Mouse (Mus musculus) frontal cortex, postnatal 14 days (tissue): Measurements from ENCODE around the gene Sept12.
A peak's percentile ranks its signal among the peaks of the same experiment; 100 is the strongest.

Experiments
- DNase-seq, 2 experiments: peaks; one replicate each; pipeline ENCODE4 v3.0.0; 2022; ENCODE audit warnings: low spot score in 2 of 2

Sept12 gene

DNA sequence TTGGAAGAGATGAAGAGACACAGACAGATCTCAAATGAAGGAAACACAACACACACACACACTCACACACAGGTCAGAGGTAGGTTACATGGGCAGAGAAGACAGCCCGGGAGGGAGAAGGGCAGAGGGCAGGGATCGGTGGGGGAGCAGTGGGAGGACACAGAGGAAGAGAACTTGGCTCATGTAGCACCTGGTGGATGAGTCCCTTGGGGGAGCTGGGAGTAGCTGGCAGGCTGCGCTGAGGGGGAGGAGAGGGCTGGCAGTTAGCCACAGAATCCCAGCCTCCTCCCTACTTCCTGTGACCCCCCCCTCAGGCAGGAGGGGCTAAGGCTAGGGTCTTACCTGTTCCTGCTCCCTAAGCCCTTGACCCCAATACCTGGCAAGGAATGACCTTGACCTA, at the start of gene Sept12:
Sept12 (minus strand) TSS at position 300 of the 400 bp plus-strand sequence.
- DNase-seq: no peak

DNA sequence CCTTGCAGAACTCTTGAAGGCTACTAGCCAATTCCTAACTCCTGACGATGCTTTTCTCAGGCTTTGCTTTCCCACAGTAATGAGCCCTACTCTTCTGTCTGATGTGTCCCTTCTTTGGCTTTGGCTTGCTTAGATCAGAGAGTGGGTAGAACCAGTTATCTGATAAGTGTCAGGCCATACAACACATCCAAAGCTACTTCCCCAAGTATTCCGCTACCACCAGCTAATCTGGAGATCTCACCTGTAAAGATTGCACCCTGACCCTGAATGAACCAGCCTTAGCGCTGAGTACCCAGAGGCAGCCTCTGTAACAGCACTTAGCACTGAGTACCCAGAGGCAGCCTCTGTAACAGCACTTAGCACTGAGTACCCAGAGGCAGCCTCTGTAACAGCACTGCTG, 47.7 kb upstream of the Sept12 start:
- DNase-seq: no peak

DNA sequence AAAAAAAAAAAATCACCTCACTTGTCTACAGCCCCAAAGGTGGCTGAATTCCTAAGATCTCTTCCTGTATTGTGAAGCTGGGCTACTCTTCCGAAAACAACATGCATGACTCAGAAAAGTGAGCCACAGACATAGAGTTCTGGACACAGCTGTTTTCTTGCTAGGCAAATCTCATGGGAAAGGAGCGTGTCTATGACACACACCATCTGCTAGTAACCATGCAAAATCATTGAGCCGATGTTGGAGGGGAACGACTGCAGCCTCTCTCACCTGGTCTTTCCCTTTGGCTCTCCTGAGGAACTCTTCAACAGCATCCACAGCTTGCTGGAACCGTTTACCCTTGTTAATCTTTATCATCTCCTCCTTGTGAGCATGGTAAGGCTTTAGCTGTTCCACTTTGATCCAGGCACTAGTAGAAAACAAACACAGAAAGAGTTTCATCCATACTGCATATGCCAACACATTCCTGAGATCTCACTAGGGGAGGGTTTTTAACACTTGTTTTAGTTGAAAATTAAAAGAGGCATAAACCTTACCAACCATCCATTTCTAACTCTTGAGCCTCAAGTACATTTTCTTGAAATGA, 39.1 kb upstream of the Sept12 start:
- no peak for DNase-seq

DNA sequence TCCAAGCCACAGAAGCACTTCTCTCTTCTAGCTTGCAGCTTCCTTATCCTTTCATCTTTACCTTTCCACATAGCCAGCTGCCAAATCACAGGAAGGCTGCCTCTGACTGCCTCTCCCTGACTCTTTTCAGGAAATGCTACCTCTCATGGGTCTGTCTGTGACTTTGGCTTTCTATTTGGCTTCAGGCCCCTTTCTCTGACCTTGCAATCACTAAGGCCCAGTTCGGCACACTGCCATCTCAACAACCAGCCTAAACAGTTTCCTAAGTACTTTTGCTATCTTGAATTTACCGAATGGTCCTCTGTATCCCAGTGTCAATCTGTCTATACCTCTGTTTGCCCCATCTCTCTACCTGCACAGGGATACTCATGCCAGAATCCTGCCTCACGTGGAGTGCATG, 37.9 kb upstream of the Sept12 start:
- DNase-seq: no peak

DNA sequence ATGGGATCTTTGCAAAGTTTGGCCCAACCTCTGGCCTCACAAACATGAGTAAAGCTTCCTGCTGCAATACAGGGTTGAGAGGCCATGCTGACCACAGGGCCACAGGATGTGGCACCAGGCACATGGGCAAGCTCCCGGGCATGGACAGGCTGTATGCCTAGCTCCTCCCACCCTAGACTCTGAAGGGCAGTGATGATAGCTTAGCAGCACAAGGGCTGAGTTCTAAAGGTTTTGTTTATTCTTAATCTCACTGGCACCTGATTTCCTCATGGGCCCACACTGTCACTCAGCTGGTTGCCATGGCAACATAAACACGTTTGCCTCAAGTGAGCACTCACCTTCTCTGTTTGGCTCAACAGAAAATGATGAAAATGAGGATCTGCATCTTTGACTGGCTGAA, 32.2 kb upstream of the Sept12 start:
- DNase-seq: no peak

DNA sequence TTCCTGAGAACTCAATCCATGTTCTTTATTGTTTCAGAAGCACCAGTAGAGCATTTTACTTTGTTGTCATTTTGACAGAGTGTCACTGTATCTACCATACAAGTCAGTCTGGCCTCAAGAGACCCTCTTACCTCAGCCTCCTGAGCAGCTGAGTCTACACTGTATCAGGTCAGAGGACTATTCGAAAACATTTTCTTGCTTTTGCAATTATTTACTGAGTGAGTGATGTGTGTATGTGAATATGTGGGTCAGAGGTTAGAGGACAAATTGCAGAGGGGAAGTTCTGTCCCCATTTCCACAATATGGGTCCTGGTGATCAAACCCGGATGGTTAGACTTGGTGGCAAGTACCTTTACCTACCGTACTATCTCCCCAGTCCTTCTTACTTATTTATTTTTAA, 26.4 kb upstream of the Sept12 start:
- DNase-seq: no peak

DNA sequence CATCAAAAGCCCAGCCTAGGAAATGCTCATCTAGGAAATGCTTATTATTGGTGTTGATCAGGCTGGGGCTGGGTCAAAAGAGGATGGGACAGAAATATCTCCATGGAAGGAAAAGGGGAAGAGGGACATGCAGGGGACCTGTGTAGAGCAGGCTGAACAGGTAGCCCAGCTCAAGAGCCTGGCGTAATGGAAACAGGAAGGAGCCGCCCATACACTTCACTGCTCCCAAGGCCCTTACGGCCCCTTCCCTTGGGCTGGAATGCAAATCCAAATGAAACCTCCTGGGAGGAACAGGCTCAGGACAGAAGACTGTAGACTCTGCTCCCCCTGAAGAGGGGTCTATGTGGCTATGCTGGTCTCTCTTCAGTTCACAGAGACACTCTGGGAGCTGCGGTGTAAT, 16.9 kb upstream of the Sept12 start:
- DNase-seq: no peak

DNA sequence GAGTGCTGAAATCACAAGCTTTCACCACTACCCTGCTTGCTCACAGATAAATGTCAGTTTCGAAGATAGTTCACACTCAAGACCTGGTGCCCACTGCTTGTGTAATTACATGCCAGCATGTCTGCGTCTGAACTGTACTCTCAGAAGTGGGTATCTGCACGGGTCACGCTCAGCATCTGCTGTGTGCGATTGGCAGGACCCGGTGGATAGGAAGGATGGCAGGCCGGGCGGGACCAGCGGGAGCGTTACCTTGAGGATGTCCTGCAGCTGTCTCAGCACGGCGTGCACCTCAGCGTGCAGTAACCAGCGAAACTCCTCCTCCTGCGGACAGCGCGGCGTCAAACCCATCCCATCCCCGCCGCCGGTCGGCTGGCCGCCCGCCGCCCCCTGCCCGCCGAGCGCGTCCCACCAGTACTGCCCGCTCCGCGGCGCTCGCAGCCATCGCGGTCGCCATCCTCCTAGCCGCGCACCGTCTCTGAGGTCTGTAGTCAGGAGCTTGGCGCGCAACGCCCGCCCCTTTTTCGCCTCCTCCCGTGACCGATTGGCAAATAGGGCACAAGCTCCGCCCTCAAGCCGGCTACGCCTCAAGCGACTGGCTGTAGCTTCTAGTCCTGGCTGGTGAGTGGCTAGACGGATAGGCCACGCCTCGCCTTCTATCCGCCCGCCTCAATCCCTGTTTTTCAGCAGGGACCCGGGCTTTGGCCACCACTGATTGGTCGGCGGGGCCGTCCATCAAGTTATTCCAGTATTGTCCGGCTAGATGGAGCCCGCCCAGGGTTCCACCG, 15.6 kb upstream of the Sept12 start, which contains the start of gene Rogdi:
Rogdi (minus strand) TSS at position 500 of the 785 bp plus-strand sequence.
- peak; percentile 99 for DNase-seq

DNA sequence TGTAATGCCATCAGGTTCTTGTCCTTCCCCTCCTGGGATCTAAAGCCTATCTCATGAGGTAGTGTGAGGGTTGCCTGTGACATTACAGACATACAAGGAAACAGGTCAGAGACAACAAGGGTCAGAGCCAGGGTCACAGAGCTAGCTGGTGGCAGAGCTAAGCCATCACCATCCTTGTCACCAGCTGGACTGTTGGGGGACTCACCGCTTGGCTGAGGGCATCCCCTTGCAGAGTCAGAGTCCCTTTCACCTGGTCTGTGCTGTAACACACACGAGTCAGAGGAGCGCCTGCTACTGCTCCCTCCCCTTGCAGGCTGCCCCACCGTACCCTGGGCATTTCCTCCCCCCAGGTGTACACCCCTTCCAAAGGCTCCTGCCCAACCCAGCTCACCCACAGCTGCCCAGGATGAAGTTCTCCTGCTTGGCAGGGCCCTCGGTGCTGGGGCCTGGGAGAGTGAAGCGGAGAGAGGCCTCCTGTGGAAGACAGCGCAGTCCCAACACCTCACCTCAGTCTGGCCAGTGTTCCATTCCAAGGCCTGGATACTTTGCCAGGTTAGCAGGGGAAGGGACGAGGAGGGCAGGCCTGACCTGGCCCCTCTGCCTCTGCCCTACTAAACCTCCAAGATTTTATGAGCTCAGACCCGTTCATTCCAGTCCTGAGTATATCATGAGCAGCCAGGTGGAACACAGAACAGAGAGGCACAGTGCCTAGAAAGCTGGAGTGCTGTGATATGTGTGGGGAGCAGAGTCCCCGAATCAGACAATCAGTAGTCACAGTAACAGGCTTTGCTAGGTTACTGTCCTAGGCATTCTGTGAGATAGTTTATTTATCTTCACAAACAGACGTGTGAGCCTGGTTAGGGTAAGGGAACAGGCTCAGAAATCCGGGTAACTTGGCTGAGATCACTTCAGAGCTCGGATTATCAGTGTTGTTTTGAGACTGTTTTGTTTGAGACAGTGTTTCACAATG, 14.7 kb upstream of the Sept12 start:
- no peak for DNase-seq

DNA sequence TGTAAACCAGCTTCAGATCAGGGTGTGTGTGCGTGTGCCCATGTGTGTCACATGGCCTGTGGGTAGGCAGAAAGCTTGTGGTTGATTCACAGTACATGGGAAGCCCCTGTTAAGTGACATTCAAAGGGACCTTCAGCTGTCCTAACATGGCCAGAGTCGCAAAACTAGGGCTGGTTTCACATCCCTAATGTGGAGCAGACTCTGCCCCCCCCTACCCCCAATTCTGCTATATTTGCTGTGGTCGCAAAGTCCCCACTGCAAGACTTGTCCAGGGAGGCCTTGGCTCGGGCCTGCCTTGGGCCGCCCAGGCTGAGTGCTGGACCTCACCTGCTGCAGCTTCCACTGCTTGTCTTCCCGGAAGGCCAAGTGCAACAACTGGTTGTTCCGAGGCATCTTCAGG, 13.6 kb upstream of the Sept12 start:
- no peak for DNase-seq

DNA sequence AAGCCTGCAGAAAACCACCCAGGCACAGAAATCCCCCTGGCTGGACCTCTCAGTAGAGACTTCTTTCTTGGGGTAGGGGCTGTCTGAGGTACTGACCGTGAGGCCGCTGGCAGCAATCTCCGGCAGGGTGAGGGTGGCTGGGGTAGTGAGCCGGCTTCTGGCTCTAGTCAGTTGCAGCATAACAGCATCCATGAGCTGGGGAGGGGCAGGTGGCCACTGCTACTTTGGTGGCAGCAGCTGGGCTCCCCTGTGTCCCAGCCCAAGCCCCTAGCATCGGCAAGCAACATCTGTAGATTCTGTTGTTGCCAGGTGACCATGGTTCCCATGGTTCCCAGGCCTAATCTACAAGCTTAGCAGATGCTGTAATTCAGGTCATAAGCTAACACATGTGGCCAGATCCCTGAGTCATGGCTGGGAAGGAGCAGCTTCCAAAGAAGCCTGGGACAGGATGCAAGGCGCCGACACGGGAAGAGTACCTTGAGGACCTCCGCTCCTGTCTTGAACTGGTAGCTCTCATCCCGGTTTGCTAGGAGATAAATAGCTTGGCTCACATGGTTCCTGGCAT, 12.8 kb upstream of the Sept12 start:
- no peak for DNase-seq

DNA sequence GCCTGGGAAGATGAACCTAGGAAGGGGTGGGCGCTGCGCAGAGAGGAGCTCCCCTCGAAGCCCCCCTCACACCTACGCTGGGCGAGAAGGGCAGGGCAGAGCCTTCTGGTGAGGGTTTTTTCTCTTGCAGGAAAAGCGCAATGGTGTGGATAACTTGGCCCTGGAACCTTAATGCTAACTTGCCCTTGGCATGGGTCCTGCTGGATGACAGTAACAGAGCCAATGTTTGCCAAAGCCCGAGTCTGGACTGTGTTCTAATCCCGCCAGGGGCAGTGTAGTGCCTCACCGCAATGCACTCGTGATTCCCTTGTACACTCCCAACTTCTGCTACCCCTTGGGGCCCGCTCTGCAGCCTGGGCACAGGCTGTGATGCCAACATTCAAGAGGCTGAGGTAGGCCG, 10.4 kb upstream of the Sept12 start:
- no peak for DNase-seq

DNA sequence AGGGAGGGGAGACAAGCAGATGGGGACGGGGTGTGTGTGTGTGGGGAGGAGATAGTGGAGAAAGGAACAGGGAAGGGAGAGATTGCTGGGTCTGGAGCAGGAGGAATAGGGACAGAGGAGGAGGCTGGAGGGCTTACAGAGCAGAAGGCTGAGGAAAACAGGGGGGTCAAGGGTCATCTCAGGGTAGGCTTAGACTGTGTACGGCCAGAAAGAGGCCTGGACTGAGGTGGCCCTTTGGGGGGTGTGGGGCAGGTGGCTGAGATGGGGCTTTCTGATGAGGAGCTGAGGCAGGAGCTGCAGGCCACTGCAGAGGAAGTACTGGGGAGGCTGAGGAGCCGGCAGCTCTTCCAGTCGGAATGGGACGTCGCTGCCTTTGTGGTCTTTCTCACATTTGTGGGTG, 9.8 kb upstream of the Sept12 start:
- DNase-seq: no peak

DNA sequence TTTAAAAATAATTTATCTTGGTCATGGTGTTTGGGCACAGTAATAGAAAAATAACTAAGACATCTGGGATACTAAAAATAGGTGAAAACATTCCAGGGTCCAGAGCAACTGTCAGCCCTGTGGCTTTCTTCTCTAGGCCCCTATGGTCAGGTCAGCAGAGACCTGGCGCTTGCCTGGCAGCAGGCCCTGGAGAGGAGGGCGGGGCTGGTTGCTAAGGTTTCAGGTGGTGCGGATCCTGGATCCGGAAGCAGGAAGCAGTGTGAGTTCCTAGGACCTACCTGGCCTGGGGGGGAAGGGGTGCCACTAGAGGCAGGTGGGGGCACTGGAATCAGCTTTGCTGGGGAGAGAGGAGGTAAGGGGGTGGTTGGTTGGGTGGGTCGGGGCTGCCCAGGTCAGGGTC, 9.4 kb upstream of the Sept12 start, which contains the start of gene Smim22:
Smim22 (plus strand) TSS at position 222 of the 400 bp plus-strand sequence.
- DNase-seq: no peak

DNA sequence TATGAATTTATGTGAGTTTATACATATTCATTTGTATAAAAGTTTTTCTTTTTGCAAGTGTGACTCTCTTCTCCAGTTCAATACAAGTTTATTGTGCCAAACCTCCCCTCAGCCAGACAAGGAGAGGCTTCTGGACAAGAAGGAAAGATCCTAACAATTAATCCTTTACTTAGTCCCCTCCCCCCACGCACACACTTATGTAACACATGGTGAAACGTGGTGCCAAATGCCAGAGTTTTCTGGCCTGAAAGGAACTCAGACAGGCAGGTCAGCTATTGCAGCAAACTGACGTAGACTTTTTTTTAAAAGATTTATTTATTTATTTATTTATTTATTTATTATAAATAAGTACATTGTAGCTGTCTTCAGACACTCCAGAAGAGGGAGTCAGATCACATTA, 3.0 kb upstream of the Sept12 start:
- DNase-seq: no peak

DNA sequence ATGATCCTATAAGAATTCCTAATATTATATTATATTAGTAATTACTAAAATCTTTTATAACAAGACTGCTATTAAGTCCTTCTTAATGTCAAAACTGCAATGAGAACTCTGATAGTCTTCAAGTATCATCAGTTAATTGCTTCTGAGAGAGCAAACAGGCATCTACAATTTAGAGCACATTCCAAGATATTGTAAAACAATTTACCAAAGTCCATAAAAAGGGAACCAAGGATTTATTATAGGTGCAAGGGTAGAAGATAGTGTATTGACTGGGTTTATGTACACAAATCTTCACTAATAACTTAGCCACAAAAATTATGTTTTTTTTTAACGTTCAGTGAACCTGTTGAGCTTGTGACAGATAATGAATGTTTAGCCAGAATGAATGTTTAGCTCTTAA, 1.3 kb upstream of the Sept12 start:
- no peak for DNase-seq

DNA sequence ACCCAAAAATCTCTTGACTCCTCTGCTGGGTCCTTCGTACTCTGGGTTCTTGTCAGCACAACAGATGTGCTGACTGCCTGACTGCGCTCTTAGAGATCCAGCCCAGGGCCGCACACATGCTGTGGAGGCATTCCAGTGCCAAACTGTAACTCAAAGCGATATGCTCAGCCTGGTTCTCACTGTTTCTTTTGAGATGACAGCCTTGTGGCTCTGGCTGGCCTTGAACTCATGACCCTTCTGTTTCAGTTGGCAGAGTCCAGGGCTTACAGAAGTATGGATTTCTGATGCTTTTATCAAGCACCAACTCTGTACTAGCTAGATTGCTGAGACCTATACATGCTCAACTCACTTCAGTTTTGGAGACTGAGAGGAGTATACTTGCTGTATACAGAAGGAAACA, 4.4 kb downstream of the Sept12 start:
- no peak for DNase-seq

DNA sequence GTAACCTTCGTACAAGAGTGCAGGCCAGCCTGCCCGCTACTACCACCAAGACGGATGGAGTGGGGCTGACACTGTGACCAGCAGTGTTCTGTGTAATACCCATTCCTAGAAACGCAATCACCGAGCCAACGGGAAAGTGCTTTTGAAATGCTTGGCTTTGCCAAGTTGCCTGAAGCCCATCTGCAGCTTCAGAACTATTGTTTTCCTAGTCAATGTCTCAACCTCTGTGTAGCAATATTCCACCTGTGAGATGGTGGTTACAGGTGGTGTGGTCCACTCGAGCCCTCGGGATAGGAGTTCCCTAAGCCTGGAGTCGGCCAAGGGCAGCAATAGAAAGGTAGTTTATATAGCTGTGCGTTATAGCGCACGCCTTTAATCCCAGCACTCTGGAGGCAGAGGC, 12.9 kb downstream of the Sept12 start:
- no peak for DNase-seq

DNA sequence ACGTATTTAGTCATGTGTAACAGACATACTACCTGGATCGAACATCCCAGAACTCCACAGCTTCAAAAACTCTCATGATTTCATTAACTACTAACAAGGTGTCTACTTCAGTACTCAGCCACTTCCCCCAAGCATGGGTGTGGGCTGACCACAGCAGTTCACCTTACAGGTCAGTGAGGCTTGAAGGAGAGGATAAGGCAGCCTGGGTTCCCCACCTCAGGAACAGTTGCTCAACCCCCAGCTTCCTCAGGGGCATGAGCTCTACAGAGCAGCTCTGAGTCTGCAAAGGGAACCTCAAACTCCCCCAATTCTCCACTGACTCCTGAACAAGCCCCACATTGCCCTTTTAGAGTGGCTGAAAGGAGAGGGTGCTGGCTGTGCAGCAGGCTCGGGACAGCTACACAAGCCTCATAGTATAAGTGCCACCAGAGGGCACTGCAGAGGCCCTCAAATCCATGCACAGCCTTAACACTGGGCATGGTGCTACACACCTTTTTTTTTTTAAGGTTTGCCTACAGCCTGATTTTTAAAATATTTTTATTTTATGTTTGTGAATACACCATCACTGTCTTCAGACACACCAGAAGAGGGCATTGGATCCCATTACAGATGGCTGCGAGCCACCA, 17.8 kb downstream of the Sept12 start:
- no peak for DNase-seq

DNA sequence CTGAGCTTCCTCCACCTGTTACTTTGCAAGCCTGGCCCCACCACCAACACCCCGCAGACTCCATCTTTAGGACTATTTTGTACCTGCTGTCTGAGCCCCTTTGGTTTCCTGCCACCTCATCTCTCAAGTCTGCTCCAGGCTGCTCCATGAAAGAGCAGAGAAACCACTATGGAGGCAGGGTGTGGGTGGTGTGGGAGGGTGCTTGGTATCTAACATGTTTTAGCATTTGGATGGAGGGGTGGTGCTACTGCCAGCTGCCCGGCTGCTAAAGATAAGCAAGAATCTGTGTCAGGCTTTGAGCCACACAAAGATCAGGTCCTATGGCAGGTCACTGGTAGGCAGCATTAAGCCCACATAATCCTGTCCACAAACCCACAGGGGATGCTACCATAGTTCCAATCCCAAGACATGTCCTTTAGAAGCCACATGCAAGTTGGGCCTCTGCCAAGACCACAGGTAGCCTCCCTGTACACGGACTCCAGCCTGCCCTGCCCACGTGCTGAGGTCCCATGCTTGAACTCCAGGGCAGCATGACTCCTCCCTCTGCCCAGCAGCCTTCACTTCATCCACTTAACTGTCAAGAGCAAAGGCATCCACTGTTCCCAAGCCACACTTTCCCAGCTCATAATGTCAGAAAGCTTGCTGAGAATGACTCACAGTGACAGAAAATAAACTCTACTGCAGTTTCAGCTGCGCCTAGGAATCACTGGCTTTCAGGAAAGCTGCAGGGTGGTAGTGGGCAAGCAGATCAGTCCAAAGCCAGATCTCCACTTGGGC, 19.2 kb downstream of the Sept12 start:
- peak in 1 of 2 experiments; percentile 28 for DNase-seq

DNA sequence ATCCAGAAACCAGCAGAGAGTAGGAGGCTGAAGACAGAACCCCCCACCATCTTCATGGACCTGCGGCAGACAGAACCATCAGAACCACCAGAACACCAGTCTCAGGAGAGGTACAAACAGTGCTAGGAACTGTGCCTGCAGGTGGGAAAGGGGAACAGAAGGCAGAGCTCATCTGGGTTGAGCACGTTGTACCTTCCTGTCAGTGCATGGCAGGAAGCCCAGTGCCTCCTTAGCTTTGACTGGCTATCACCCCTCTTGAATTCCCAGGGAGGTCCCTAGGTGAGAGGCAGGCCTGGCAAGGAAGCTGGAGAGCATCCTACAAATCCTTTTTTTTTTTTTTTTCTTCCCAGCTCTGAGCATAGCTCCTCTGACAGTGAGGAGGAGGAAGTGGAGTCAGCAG, 21.5 kb downstream of the Sept12 start:
- no peak for DNase-seq
